Mouse (Mus musculus) ovary, adult 2 months (tissue): ENCODE measurements around the gene Psmd14. TPM values are rescaled to one million over a fixed set of nuclear protein-coding genes. Genes with fewer than 3 reads are reported as not detected.

Experiments used
- polyA plus RNA-seq: library from polyadenylated mRNA; depleted of rRNA; stranded (reverse); fragments of >200 nt; gene quantifications from 2 replicates; pipeline ENCODE4 v1.2.3, GENCODE M21; 2012; rRNA removed

Psmd14 gene
- polyA plus RNA-seq, result 5.1 and 9.9 TPM in 2 replicates

GRCm38 (mm10) chr2:61711108-61712040 lies at the start of gene Psmd14:
Gene Psmd14 (plus strand): TSS chr2:61711694.

GRCm38 (mm10) chr2:61802656-61803251 lies 91.3 kb downstream of the Psmd14 start, which contains the start of gene Tbr1:
Gene Tbr1 (plus strand): TSS chr2:61802930.

Other genes with a start within 250 kb of the Psmd14 start
- 2.8 and 3.8 TPM in 2 replicates for gene Tank, start 133.1 kb upstream of the Psmd14 start, polyA plus RNA-seq
- gene Tbr1, start 91.2 kb downstream of the Psmd14 start, polyA plus RNA-seq, result 0.21 and 0.22 TPM in 2 replicates